Mouse (Mus musculus): ENCODE results near the gene Ltbp3. TPM values are rescaled to one million over a fixed set of nuclear protein-coding genes. Genes with fewer than 3 reads are reported as not detected.
A peak's percentile ranks its signal among the peaks of the same experiment; 100 is the strongest.

The Ltbp3 gene
- polyA plus RNA-seq, 1 experiment from 2014 or later, result 16.6 TPM

GRCm38 (mm10) chr19:5725767-5726515 is 14.8 kb upstream of the Ltbp3 start, which contains the start of gene Ehbp1l1:
Ehbp1l1 (minus strand) TSS chr19:5726317.
- Histone ChIP-seq H3K9ac (peak within 1 kb of the TSS; percentile 93), H3K4me1 (peaks cover 60% of the 10 kb centered on the region), H3K4me2 (replicated peaks) (peak within 1 kb of the TSS; percentile 98), H3K9me3 (replicated peaks) (no peaks in the 10 kb centered on the region), H3K27ac (peak within 1 kb of the TSS; percentile 62), H3K36me3 (peaks cover 48% of the 10 kb centered on the region), H3K4me3 (peak within 1 kb of the TSS; percentile 79), H3K27me3 (no peaks in the 10 kb centered on the region; the same call in 1 of the 2 replicates)
- 13% methylated on average over 43 of the region's 49 CpGs for WGBS
- ATAC-seq (ENCODE audit: low FRiP score), result no peak

DNA sequence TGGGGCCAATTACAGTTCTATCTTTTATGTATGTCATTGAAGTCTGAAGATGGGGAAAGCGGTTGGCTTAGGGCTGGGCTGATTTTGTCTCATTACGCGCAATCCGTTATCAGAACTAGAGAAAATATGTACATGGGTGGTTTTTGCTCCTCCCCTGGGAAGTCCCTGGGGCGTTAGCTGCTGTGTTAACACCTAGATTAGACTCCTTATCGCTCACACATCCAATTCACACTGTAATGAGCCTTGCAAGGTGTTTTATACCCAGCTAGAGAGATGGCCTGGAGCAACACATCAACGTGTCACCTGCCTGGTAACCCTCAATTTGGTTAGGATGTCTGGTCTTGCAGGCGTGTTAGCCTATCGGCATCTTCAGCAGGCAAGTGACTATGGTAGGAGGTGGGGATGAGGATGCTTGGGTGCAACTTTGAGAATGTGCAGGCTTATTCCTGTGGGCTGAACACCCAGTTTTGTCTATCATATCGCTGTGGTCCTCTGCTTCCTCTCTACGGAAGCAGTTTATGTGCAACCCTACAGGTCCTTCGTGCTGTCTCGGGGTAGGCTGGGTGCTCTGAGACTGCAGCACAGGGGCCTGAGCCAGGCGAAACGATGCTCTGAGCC is 13.6 kb upstream of the Ltbp3 start:
- H3K27ac ChIP-seq, result peak overlapping the region; percentile 32; the same call in 1 of the 2 replicates
- WGBS, result 80% methylated on average over 15 of the region's 15 CpGs

DNA sequence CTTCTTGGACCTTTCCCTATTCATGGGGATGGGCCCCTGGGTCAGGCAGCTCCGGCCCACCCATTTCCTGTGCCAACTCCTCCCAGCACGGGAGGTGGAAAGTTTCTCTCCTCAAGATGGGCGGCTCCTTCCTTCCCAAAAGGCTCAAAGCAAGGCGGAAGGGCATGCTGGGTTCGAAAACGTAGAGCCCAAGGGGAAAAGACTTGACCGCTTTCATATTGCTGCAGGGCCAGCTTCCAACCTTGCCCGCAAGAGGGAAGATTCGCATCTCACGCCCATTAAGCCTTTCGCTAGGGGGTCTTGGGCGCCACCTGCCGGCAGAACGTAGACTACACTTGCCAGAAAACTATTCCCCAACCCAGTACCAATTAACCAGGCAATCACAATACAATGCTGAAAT is 13.0 kb upstream of the Ltbp3 start:
- peak; percentile 0; the same call in 1 of the 2 replicates for ATAC-seq (ENCODE audit: low FRiP score)
- WGBS, result 6% methylated on average over 14 of the region's 14 CpGs
- Histone ChIP-seq H3K9me3 (replicated peaks) (no peaks in the 10 kb centered on the region), H3K4me2 (replicated peaks) (peak overlapping the region; percentile 98), H3K27me3 (no peaks in the 10 kb centered on the region; the same call in 1 of the 2 replicates), H3K36me3 (peaks cover 31% of the 10 kb centered on the region), H3K4me3 (peak overlapping the region; percentile 79), H3K9ac (peak overlapping the region; percentile 93), H3K4me1 (peaks cover 69% of the 10 kb centered on the region), H3K27ac (peak overlapping the region; percentile 75; the same call in 1 of the 2 replicates)

More for the DNA sequence above, 13.6 kb upstream of the Ltbp3 start:
- H3K4me1 ChIP-seq, result peaks cover 69% of the 10 kb centered on the region
- no peak for ATAC-seq (ENCODE audit: low FRiP score)
- H3K9ac ChIP-seq, result peak overlapping the region; percentile 93
- H3K36me3 ChIP-seq, result peaks cover 37% of the 10 kb centered on the region
- no peaks in the 10 kb centered on the region for H3K9me3 ChIP-seq (replicated peaks)
- peak overlapping the region; percentile 98 for H3K4me2 ChIP-seq (replicated peaks)
- peak overlapping the region; percentile 79 for H3K4me3 ChIP-seq
- H3K27me3 ChIP-seq, result no peaks in the 10 kb centered on the region; the same call in 1 of the 2 replicates

DNA sequence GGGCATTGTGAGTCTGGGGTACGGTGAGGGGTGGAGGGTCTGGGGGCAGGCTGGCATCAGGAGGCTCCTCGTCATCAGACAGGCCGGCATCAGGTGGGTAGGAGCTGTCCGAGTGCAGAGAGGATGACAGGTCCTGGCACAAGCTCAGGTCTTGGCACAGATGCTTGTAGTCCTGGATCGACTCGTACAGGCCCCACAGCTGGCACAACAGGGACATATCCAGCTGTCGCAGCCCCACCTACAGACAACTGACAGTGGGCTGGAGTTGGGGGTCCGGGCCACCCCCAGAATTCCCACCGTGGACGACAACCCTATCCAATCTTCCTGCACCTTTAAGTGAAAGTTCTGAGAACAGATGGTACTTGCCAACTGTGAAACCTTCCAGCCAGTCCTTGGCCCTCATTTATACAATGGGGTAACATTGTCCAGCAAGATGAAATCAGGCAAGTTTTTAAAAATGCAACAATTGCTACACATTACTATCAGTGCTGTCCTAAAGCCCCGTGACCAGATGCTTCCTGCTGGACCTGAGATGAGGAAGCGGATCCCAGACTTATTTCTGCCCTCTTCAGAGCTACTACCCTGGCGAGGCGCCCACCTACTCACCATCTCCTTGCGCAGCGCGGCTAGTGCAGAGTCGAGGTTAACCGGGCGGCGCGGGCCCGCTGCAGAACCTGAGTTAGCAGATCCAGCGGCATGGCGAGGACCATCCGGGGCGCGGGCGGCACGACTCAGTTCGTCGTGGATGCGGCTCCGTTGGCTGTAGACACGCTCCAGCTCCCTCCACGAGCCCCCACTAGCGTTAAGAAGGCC is 11.9 kb upstream of the Ltbp3 start:
- Histone ChIP-seq H3K4me1 (peaks cover 69% of the 10 kb centered on the region), H3K4me2 (replicated peaks) (peak overlapping the region; percentile 98), H3K36me3 (peaks cover 21% of the 10 kb centered on the region), H3K4me3 (peak overlapping the region; percentile 79), H3K27me3 (no peaks in the 10 kb centered on the region; the same call in none of the 2 replicates), H3K9ac (peak overlapping the region; percentile 93), H3K9me3 (replicated peaks) (no peaks in the 10 kb centered on the region), H3K27ac (peak overlapping the region; percentile 91)
- 9% methylated on average over 37 of the region's 37 CpGs for WGBS
- peak; percentile 48 for ATAC-seq (ENCODE audit: low FRiP score)

- ATAC-seq (ENCODE audit: low FRiP score), result peak; percentile 83
- Histone ChIP-seq H3K27me3 (no peaks in the 10 kb centered on the region; the same call in none of the 2 replicates), H3K4me1 (peaks cover 65% of the 10 kb centered on the region), H3K36me3 (peaks cover 17% of the 10 kb centered on the region), H3K27ac (peak within 1 kb of the TSS; percentile 91), H3K4me3 (peak within 1 kb of the TSS; percentile 79), H3K9ac (peak within 1 kb of the TSS; percentile 93), H3K9me3 (replicated peaks) (no peaks in the 10 kb centered on the region), H3K4me2 (replicated peaks) (peak within 1 kb of the TSS; percentile 98)
- 1% methylated on average over 36 of the region's 37 CpGs for WGBS
Measured at GRCm38 (mm10) chr19:5729444-5729815, 11.3 kb upstream of the Ltbp3 start, which contains the start of gene Fam89b. Fam89b (minus strand) TSS chr19:5729653.

GRCm38 (mm10) chr19:5730314-5731186 is 10.2 kb upstream of the Ltbp3 start:
- no peak for ATAC-seq (ENCODE audit: low FRiP score)
- H3K4me1 ChIP-seq, result peaks cover 54% of the 10 kb centered on the region
- peak overlapping the region; percentile 82 for H3K4me3 ChIP-seq
- peak overlapping the region; percentile 99 for H3K4me2 ChIP-seq (replicated peaks)
- WGBS, result 75% methylated on average over 29 of the region's 29 CpGs
- peaks cover 8% of the 10 kb centered on the region for H3K27me3 ChIP-seq
- no peaks in the 10 kb centered on the region for H3K9me3 ChIP-seq (replicated peaks)
- 0 out of 2 replicates have a peak, but pooled peaks cover 6% of the 10 kb centered on the region for H3K36me3 ChIP-seq
- peak overlapping the region; percentile 93 for H3K9ac ChIP-seq
- no peak overlapping the region for H3K27ac ChIP-seq

- H3K4me3 ChIP-seq, result peak overlapping the region; percentile 82
- 0 out of 2 replicates have a peak, but pooled peaks cover 6% of the 10 kb centered on the region for H3K36me3 ChIP-seq
- H3K27me3 ChIP-seq, result peaks cover 8% of the 10 kb centered on the region
- peak overlapping the region; percentile 83 for H3K9ac ChIP-seq
- H3K4me1 ChIP-seq, result peaks cover 45% of the 10 kb centered on the region
- peak; percentile 82 for ATAC-seq (ENCODE audit: low FRiP score)
- H3K27ac ChIP-seq, result peak overlapping the region; percentile 66
- H3K4me2 ChIP-seq (replicated peaks), result peak overlapping the region; percentile 99
- WGBS, result under 1% methylated on average over 47 of the region's 47 CpGs
- H3K9me3 ChIP-seq (replicated peaks), result no peaks in the 10 kb centered on the region
Measured at GRCm38 (mm10) chr19:5731264-5731978, 9.3 kb upstream of the Ltbp3 start.

DNA sequence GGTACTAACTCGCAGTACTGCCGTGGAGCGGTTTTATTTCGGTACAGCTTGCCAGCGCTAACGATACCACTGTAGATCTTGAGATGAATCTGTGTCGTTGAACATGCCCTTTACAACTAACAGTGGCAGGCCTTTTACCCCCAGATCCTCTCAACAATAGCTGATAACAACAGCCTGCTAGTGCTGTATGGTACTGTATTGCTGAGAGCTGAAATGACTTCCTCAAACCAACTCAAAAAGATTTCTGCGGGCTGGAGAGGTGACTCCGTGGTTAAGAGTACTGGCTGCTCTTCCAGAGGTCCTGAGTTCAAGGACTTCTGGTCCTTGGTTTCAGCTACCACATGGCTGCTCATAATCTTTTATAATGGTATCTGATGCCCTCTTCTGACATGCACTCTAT is 6.4 kb upstream of the Ltbp3 start:
- no peaks in the 10 kb centered on the region for H3K9me3 ChIP-seq (replicated peaks)
- H3K4me3 ChIP-seq, result no peak overlapping the region

GRCm38 (mm10) chr19:5739446-5739845 is 1.3 kb upstream of the Ltbp3 start:
- no peaks in the 10 kb centered on the region for H3K36me3 ChIP-seq
- peaks cover 37% of the 10 kb centered on the region for H3K4me1 ChIP-seq
- peaks cover 59% of the 10 kb centered on the region for H3K27me3 ChIP-seq
- WGBS, result 50% methylated on average over 2 of the region's 2 CpGs
- no peak overlapping the region for H3K9ac ChIP-seq
- ATAC-seq (ENCODE audit: low FRiP score), result no peak
- H3K9me3 ChIP-seq (replicated peaks), result no peaks in the 10 kb centered on the region
- no peak overlapping the region for H3K4me3 ChIP-seq
- H3K4me2 ChIP-seq (replicated peaks), result no peak overlapping the region
- H3K27ac ChIP-seq, result no peak overlapping the region

More for the DNA sequence above, 6.4 kb upstream of the Ltbp3 start:
- H3K27me3 ChIP-seq, result peaks cover 19% of the 10 kb centered on the region
- H3K4me2 ChIP-seq (replicated peaks), result no peak overlapping the region
- 0 out of 2 replicates have a peak, but pooled peaks cover 3% of the 10 kb centered on the region for H3K36me3 ChIP-seq
- no peak for ATAC-seq (ENCODE audit: low FRiP score)
- peaks cover 22% of the 10 kb centered on the region for H3K4me1 ChIP-seq
- H3K9ac ChIP-seq, result no peak overlapping the region
- H3K27ac ChIP-seq, result no peak overlapping the region
- 83% methylated on average over 9 of the region's 9 CpGs for WGBS

DNA sequence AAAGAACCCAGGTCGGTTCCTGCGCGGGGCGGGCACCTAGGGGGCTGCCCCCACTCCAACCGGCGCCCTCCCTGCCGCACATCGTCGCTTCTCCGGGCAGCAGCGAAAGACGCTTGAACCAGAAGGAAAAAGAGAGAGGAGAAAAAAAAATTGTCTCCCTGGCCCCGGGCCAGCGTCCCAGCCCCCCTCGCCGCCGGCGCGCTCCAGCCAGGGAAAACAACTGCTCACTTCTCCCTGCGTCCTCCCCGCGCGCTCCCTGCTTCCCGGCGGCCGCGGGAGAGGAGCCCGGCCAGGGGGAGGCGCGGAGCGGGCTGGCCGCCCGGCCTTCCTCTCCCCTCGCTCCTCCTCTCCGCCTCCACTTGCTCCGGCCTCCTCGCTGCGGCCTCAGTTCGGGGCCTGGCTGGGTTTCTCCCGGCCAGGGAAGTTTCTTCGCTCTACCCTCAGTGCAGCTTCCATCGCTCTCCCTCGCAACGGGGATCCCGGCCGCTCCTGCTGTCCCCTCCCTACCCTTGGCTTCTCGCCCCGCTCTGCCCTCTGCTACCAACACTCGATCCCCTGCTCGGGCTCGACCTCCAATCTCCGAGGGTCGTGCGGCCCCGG is 1.0 kb downstream of the Ltbp3 start:
- Histone ChIP-seq H3K9ac (peak overlapping the region; percentile 84), H3K4me2 (replicated peaks) (peak overlapping the region; percentile 98), H3K4me3 (peak overlapping the region; percentile 55), H3K27me3 (peaks cover 73% of the 10 kb centered on the region), H3K27ac (peak overlapping the region; percentile 79), H3K4me1 (peaks cover 51% of the 10 kb centered on the region), H3K36me3 (no peaks in the 10 kb centered on the region), H3K9me3 (replicated peaks) (no peaks in the 10 kb centered on the region)
- under 1% methylated on average over 49 of the region's 55 CpGs for WGBS
- peak; percentile 66 for ATAC-seq (ENCODE audit: low FRiP score)

Data from hindbrain, embryonic 12.5 days (tissue).